Mouse (Mus musculus) brain, embryonic 14.5 days (tissue): ENCODE data around the gene Gphn. TPM values are rescaled to one million over a fixed set of nuclear protein-coding genes. Genes with fewer than 3 reads are reported as not detected.

Experiments used
- DNase-seq: peaks from one replicate; pipeline ENCODE4 v3.0.0-alpha.2; 2011; ENCODE audit warnings: low read depth
- CTCF ChIP-seq: fragments of 200-500 bp; IDR thresholded peaks from 2 replicates; pipeline ENCODE4 v1.5.1; 2012; ENCODE audit warnings: inconsistent platforms, mild to moderate bottlenecking, moderate library complexity, borderline replicate concordance; ENCODE audit not compliant: insufficient read depth, insufficient read length; ENCODE audit errors: extremely low read depth
- POLR2A ChIP-seq: fragments of 200-500 bp; IDR thresholded peaks from 2 replicates; pipeline ENCODE4 v1.6.1; 2012; ENCODE audit warnings: mild to moderate bottlenecking, inconsistent platforms, borderline replicate concordance; ENCODE audit not compliant: poor library complexity, insufficient read depth, insufficient read length, severe bottlenecking; ENCODE audit errors: extremely low read depth
- polyA plus RNA-seq: library from polyadenylated mRNA; depleted of rRNA; stranded (reverse); fragments of >200 nt; gene quantifications from 2 replicates; pipeline ENCODE4 v1.2.3, GENCODE M21; 2012; rRNA removed

The Gphn gene
- polyA plus RNA-seq, result 41.6 and 49.9 TPM in 2 replicates

DNA sequence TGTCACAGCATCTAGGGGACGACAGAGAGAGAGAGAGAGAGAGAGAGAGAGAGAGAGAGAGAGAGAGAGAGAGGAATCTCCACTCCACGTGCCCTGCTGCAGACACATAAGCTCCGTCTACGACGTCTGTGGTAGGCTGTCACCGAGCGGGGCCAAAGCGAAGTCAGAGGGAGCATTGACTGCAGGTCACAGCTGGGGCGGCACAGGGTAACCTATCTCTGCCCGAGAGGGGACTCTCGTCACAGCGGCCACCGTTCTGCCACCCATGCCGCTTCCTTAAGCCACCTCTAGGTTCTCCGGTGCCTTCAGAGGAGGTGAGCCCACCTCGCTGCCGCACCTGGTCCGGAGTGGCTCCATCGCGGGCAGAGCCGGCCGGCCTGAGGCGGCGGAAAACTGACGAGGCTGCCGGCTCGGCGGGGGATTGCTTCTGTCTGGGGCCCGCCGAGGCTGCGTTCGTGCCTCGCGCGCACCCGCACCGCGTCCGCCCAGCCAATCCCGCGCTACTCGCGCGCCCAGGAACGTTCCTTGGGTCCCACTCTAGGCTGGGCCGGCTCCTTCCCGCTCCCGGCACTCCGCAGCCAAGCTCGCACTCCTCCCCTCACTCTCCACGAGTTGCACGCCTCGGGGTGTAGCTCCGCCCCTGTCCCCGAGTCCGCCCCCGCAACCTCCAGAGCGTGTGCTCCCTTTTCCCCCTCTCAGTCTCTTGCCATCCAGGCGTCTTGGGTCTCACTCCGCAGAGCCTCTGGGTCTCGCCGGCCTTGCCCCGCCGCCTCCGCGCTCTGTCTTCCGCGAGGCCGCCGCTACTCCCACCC lies at the start of gene Gphn:
Gphn (plus strand) TSS at position 673 of the 812 bp plus-strand sequence.
- DNase-seq, result peak; percentile 98
- TF ChIP-seq CTCF, result no peak
- TF ChIP-seq POLR2A, result peak; percentile 33; the same call in 1 of the 2 replicates

DNA sequence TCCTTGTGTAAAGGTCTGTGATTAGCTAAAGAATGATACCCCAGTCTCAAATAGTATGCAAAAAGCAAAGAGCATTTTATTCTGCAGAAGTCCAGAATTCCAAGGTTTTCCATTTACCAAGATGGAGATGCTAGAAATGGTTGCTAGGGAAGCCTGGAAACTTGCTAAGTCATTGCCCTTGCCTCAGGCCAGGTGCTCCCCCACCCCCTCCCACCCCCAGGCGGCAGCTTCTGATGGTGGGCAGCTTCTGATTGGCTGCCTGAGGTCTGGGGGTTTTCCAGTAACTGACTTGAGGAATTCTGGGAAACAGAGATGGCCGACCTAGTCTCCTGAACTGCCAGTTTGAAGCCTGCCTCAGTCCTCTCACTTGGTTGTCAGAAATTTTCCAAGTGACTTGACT lies 44.7 kb upstream of the Gphn start:
- TF ChIP-seq POLR2A (no peak), CTCF (no peak)
- no peak for DNase-seq

DNA sequence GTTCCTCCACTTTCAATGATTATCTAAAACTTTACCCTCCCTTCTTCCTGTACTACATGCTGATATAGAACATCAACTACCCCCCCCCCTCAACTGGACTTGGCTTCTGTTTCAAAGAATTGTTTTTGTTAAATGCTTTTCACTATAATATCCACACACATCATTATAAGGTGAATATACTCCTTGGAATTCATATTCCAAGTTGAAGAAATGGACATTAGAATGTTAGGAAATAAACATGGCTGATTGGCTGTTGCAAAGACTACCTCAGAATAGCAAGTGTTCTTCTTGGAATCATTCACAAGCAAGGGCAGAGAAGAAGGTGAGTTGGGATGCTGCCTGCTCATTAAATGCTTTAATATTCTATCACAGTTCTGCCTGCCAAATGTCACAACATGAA lies 32.2 kb upstream of the Gphn start, which contains the start of gene Gm6657:
Gm6657 (plus strand) TSS at position 301 of the 400 bp plus-strand sequence.
- DNase-seq, result peak; percentile 30
- no peak for TF ChIP-seq POLR2A

DNA sequence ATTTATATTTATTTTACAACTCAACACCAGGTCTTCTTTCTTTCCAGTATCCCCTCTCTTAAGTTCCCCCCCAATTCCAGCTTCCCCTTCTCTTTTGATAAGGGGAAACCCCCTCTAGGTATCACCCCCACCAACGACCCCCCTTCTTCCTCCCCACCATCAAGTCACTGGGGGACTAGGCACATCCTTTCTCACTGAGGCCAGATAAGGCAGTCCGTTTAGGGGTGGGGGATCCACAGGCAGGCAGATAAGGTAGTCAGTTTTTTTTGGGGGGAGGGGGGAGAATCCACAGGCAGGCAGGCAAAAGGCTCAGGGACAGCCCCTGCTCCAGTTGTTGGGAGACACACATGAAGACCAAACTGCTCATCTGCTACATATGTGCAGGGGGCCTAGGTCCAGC lies 30.8 kb upstream of the Gphn start:
- DNase-seq, result no peak
- TF ChIP-seq POLR2A (no peak), CTCF (no peak)

DNA sequence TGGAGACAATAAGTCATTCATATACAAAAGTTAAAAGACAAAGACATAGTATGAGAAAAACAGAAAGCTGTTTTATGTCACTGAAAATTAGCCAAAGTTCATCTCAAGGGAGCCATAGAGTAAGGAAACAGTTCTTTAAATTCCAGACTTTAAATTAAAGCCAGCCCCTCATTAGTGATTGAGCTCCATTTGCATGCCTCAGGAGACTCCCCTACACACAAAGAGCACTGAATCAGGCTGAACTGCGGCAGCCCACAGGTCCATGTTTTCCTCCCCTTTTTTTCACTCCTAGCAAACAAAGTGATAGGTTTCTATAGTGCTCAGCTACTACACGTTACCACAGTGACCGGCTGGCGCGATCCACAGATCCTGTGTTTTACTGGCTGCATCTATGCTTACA lies 22.5 kb upstream of the Gphn start:
- peak; percentile 45 for DNase-seq
- TF ChIP-seq CTCF (no peak), POLR2A (no peak)

DNA sequence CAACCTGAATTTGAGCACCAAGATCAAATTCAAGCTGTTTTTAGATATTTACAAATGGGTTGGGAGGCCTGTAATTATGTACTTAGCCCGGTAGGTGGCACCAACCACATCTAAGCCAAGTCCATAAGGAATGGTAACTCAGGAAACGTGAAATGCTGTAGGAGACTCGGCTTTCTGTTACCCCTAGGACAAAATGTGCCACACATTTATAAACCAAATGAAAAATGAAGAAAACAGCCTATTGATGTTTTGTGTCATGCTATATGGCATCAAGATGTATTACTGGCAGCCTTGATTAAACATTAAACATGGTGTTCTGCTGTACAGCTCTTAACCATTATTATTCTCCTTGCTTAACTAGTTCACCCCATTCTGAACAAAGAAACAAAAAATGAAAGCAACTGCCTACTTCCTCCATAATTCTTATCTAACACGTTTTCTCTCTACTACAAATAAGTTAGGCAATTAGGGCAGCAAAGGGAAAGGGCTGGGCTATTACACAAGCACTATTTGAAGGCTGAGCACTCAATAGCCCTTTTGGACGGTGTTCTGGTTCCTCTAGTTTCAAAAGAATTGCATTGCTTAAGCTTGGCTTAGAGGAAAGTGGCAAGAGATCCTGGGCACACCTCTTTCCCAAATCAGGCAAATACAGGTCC lies 20.1 kb upstream of the Gphn start:
- TF ChIP-seq POLR2A (no peak), CTCF (peak; percentile 71; the same call in 1 of the 2 replicates)
- peak; percentile 90 for DNase-seq

DNA sequence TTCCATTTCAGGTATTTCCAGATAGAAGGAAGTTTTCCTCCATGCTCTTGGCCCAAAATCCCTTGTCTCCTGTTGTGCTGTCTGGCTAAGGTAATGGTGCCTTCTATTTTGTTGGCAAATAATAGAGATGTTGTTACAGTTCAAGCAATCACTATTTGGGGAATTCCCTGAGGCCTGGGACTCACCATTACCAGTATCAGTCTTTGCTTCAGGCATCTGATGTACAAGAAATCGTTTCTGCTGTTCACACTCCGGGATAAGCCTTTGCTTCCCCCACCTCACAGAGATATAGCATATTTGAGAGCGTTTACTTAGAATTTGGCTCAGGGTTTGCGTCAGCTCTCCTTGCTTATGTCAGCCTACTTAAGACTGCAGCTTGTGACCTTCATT lies 19.6 kb upstream of the Gphn start:
- DNase-seq, result no peak
- TF ChIP-seq CTCF (no peak), POLR2A (no peak)

DNA sequence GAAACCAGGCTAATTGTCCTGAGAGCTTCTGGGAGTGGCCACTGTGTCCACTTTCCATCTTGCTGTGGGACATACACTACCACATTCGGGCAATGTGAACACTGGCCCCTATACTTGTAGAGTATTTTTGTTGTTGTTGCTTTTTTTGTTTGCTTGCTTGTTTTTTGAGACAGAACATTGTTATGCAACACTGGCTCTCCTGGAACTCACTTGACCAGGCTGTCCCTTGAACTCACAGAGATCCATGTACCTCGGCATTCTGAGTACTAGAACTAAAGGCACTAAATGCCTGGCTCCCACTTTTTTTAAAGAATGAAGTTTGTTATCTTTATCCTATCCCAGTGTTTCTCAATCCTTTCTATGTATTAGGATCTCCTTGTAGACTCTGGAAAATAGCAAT lies 16.3 kb upstream of the Gphn start:
- TF ChIP-seq POLR2A (no peak), CTCF (no peak)
- DNase-seq, result no peak

DNA sequence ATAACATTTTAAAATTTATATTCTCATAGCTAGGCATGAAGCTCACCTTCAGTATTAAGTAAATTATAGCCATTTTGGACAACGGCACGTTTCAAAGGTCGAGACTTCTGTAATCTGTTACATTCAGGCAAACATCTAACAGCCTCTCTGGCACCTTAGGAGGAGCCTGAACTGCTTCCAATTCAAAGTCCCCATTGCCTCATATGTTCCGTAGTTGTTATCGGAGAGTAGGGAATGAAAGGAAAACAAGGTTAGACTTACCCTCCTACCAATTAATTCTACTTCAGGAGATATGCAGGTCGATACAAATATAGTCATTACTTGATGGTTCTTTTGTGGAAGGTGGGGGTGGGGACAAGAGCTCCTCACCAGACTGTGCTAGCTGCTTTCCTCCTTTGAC lies 10.7 kb upstream of the Gphn start:
- no peak for TF ChIP-seq POLR2A
- TF ChIP-seq CTCF, result no peak
- DNase-seq, result no peak

DNA sequence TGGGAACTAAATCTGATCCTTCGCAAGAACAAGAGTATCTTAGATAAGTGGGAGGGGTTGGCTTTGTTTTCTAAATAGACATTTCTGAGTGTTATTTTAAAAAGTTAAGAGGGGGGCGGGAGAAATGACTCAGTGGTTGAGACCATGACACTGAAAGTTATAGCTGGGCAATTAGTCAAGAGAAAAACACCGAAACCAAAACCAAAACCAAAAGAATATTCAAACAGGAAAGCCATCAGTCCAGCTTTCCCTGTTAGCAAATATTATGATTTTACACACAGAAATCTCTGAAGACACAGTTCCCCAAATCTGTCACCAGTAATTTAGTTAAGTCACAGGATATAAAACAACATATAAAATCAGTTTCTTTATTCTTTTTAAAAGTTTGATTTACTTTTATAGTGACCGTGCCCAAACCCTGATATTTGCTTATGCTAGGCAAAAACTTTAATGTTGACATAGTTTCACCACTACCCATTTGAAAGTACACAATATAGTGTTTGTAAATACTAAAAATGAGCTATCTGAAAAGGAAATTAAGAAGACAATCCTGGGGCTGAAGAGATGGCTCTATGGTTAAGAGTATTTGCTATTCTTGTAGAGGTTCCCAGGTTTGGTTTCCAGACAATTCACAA lies 6.9 kb upstream of the Gphn start:
- TF ChIP-seq CTCF, result no peak
- no peak for TF ChIP-seq POLR2A
- DNase-seq, result no peak

DNA sequence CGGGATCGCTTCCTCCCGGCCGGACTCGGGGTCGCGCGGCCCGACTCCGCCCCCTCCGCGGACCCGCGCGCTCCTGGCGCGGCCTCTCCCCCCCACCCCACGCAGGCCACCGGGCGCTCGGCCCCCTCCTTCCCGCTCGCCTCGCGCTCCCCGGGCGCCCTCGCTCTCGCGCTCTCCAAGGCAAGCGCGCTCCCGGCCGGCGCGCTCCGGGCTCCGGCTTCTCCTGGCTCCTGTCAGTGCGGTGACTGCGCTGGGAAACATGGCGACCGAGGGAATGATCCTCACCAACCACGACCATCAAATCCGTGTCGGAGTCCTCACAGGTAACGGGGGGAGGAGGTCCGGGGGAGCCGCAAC lies 318 bp downstream of the Gphn start:
- TF ChIP-seq CTCF (no peak), POLR2A (peak; percentile 41; the same call in 1 of the 2 replicates)
- peak; percentile 97 for DNase-seq

DNA sequence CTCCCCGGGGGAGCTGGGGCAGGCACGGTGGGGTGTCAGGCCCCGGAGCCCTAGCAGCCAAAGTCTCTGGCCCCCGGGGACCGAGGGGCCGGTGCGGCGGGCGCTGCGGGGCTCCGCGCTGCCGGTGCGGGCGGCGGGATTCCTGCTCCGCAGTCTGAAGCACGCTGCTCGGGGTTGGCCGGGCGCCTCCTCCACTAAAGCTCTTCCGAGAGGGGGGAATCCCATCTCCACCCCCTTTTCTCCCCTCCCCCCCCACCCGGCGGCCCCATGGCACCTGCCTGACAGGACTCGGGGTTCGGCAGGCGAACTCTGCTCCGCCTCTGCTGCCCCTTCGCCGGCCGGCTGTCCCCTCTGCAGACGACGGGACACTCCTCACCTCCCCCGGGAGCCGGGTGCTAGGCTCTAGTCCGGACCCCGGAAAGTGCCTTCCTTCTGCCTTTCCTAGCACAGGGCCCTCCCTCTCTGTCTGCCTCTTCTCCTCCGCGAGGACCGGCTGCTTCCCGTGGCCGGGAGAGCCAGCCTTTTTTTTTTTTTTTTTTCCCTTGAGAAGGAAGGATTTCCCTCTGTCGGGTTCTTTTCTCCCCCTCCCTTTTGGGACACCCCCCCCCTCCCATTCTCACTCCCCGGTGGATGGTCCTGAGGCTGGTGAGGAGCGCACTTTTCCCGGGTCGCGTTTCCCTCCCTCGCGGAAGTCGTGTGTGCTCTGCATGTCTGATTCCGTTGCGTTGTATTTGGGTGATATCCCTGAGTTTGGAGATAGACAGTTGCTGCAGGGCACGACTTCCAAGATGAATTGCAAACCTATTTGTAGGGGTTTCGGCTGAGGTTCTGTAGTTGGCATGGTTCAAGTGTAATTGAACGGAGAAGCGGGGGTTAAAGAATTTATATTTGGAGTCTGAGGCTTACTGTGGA lies 1.1 kb downstream of the Gphn start:
- TF ChIP-seq POLR2A (0 out of 2 replicates have a peak, but pooled peaks have one; percentile 23), CTCF (no peak)
- peak; percentile 76 for DNase-seq
